Mouse (Mus musculus): ENCODE data around the gene Dennd6a. TPM values are rescaled to one million over a fixed set of nuclear protein-coding genes. Genes with fewer than 3 reads are reported as not detected.

The Dennd6a gene
- total and polyA plus RNA-seq, 2 experiments from 2014 or later, result 11.9 to 30.7 TPM

DNA sequence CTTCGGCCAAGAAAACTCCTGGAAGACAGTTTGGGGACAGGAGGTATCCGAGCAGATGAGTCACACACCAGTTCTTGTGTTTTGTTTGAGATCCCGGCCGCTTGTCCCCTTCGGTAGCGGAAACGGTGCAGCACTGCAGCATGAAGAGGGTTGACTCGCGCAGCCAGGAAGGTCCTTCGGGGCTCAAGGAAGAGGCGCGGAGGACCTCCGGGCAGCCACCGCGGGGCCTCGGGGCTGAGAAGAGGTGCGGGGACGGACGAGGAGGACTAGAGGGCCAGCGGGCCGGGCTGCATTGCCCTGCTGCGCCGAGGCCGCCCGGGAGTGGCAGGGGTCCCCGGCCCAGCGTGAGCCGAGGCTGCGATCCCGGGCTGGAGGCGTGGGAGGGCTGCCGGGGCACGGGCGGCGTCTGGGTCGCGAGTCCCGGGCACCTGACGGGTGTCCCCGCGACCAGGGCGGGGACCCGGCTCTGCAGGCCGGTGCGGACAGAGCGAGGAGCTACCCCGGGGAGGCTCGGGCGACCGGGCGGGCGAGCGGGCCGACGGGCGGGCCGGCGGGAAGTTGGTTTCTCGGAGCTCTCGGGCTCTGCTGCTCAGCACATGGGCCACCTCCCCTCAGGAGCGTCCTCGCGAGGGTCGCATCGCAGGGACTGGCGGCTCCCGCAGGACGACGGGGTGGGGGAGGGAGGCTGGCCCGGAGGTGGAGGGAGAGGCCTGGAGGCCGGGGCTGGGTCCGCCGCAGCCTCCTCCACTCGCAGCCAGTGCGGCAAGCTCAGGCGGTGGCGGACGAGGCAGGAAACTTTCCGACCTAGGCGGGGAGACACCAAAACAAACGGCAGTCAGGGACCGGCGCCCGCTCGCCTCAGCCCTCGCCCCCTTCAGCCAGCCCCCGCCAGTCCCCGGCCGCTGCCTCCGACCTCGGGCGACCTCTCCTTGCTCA is 39.6 kb upstream of the Dennd6a start:
- no peaks in the 10 kb centered on the region for H3K36me3 ChIP-seq (ENCODE audit: insufficient read depth)
- no peak for TF ChIP-seq CTCF (IDR thresholded peaks at IDR 0.05; ENCODE audit: low read depth)
- H3K4me1 ChIP-seq (ENCODE audit: insufficient read depth), result peaks cover 30% of the 10 kb centered on the region
- H3K4me3 ChIP-seq (ENCODE audit: low read depth, low read length), result peak overlapping the region; percentile 88
- peak overlapping the region; percentile 81 for H3K9ac ChIP-seq
- no peaks in the 10 kb centered on the region for H3K9me3 ChIP-seq (ENCODE audit: low read length)
- WGBS, result under 1% methylated on average over 86 of the region's 92 CpGs
- DNase-seq (peak; percentile 63), ATAC-seq (peak; percentile 81)
- H3K4me2 ChIP-seq (ENCODE audit: low read depth), result peak overlapping the region; percentile 96
- peak overlapping the region; percentile 88 for H3K27ac ChIP-seq (ENCODE audit: low read depth, low read length)
- no peaks in the 10 kb centered on the region for H3K27me3 ChIP-seq (ENCODE audit: insufficient read depth, low read length)

DNA sequence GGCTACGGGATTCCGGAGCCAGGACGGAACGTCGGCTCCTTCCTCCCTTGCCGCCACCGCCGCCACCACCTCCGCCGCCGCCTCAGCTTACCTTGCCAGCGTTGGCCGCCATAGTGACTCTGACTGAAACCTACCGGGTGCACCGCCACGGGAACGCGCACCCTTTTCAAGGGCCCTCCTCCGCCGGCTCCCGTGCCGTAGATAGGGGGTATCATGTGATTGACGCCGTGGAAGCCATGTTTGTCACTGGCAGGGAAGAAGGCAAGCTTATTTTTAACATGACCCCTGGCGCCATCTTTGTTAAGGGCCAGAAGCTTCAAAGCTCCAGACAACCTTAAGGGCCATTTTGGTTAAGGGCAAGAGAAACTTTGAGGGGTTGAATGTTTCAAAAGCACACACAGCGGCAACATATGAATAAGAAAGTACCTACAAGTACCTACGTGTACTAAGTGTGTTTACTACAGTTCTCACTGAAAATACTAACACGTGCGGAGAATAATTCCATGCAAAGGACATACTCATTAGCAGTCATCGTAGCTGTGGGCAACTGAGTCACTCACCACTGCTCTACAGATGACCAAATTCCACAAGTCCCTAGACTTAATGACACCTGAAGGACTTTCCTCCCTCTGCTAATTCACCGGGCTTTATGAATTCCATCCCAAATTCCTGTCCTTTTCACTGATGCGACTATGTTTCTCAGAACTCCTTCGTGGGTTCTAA is 38.7 kb upstream of the Dennd6a start, which contains the start of gene Slmap:
Slmap (minus strand) TSS at position 175 of the 723 bp plus-strand sequence.
- Histone ChIP-seq H3K4me1 (ENCODE audit: insufficient read depth) (peaks cover 25% of the 10 kb centered on the region), H3K4me3 (ENCODE audit: low read depth, low read length) (peak within 1 kb of the TSS; percentile 88), H3K9me3 (ENCODE audit: low read length) (no peaks in the 10 kb centered on the region), H3K4me2 (ENCODE audit: low read depth) (peak within 1 kb of the TSS; percentile 96), H3K27ac (ENCODE audit: low read depth, low read length) (peak within 1 kb of the TSS; percentile 88), H3K27me3 (ENCODE audit: insufficient read depth, low read length) (no peaks in the 10 kb centered on the region), H3K36me3 (ENCODE audit: insufficient read depth) (no peaks in the 10 kb centered on the region), H3K9ac (peak within 1 kb of the TSS; percentile 81)
- DNase-seq (peak; percentile 100), ATAC-seq (peak; percentile 98)
- no peak for TF ChIP-seq CTCF (IDR thresholded peaks at IDR 0.05; ENCODE audit: low read depth)
- 14% methylated on average over 33 of the region's 33 CpGs for WGBS

DNA sequence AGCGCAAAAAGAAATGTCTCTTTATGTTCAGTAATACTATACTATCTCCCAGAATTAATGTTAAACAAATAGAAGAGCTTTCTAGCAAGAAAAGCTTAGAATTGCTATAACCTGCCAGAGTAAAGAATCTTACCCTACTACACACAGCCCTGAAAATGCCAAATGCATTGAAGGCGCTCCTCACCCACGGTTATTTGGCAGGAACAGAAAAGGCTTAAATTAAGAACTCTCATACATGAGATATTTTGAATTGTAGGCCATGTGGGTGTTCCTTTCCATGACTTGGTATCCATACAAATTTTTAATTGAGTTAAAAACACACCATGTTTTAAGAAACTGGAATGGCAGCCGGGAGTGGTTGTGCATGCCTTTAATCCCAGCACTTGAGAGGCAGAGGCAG is 34.4 kb upstream of the Dennd6a start:
- Histone ChIP-seq H3K9me3 (ENCODE audit: low read length) (no peaks in the 10 kb centered on the region), H3K4me2 (ENCODE audit: low read depth) (no peak overlapping the region), H3K27ac (ENCODE audit: low read depth, low read length) (no peak overlapping the region), H3K4me1 (ENCODE audit: insufficient read depth) (no peaks in the 10 kb centered on the region), H3K4me3 (ENCODE audit: low read depth, low read length) (no peak overlapping the region), H3K9ac (no peak overlapping the region), H3K36me3 (ENCODE audit: insufficient read depth) (no peaks in the 10 kb centered on the region), H3K27me3 (ENCODE audit: insufficient read depth, low read length) (no peaks in the 10 kb centered on the region)
- TF ChIP-seq CTCF (IDR thresholded peaks at IDR 0.05; ENCODE audit: low read depth), result no peak
- DNase-seq (no peak), ATAC-seq (no peak)
- 74% methylated on average over 4 of the region's 4 CpGs for WGBS

GRCm38 (mm10) chr14:26540577-26540976 is 33.1 kb upstream of the Dennd6a start:
- H3K9me3 ChIP-seq (ENCODE audit: low read length), result no peaks in the 10 kb centered on the region
- no peak for TF ChIP-seq CTCF (IDR thresholded peaks at IDR 0.05; ENCODE audit: low read depth)
- 77% methylated on average over 1 of the region's 1 CpGs for WGBS
- ATAC-seq, result no peak
- H3K27ac ChIP-seq (ENCODE audit: low read depth, low read length), result no peak overlapping the region
- DNase-seq, result no peak
- no peak overlapping the region for H3K4me2 ChIP-seq (ENCODE audit: low read depth)
- H3K27me3 ChIP-seq (ENCODE audit: insufficient read depth, low read length), result no peaks in the 10 kb centered on the region
- H3K9ac ChIP-seq, result no peak overlapping the region
- no peak overlapping the region for H3K4me3 ChIP-seq (ENCODE audit: low read depth, low read length)
- H3K36me3 ChIP-seq (ENCODE audit: insufficient read depth), result no peaks in the 10 kb centered on the region
- H3K4me1 ChIP-seq (ENCODE audit: insufficient read depth), result no peaks in the 10 kb centered on the region

DNA sequence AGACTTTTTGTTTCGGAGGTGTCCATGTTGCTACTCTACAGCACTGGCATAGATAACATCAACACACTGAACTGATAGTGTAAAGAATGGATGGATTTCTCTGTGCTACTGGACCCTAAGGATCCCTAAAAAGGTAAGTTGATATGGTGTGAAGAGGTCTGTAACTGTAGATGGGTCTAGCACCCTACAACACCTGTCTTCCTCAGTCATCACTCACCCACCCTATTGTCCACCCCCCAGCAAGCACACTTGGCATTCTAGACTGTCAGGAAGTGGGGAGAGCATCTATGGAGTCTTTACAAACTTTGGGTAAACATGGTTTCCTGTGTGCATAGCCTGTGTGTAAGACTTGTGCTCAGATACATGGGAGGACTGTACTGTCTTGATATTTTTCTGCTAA is 31.5 kb upstream of the Dennd6a start:
- Histone ChIP-seq H3K27me3 (ENCODE audit: insufficient read depth, low read length) (no peaks in the 10 kb centered on the region), H3K4me3 (ENCODE audit: low read depth, low read length) (no peak overlapping the region), H3K36me3 (ENCODE audit: insufficient read depth) (no peaks in the 10 kb centered on the region), H3K27ac (ENCODE audit: low read depth, low read length) (no peak overlapping the region), H3K4me2 (ENCODE audit: low read depth) (no peak overlapping the region), H3K9me3 (ENCODE audit: low read length) (no peaks in the 10 kb centered on the region), H3K4me1 (ENCODE audit: insufficient read depth) (no peaks in the 10 kb centered on the region), H3K9ac (no peak overlapping the region)
- DNase-seq (no peak), ATAC-seq (no peak)
- no peak for TF ChIP-seq CTCF (IDR thresholded peaks at IDR 0.05; ENCODE audit: low read depth)
- 96% methylated on average over 1 of the region's 1 CpGs for WGBS

DNA sequence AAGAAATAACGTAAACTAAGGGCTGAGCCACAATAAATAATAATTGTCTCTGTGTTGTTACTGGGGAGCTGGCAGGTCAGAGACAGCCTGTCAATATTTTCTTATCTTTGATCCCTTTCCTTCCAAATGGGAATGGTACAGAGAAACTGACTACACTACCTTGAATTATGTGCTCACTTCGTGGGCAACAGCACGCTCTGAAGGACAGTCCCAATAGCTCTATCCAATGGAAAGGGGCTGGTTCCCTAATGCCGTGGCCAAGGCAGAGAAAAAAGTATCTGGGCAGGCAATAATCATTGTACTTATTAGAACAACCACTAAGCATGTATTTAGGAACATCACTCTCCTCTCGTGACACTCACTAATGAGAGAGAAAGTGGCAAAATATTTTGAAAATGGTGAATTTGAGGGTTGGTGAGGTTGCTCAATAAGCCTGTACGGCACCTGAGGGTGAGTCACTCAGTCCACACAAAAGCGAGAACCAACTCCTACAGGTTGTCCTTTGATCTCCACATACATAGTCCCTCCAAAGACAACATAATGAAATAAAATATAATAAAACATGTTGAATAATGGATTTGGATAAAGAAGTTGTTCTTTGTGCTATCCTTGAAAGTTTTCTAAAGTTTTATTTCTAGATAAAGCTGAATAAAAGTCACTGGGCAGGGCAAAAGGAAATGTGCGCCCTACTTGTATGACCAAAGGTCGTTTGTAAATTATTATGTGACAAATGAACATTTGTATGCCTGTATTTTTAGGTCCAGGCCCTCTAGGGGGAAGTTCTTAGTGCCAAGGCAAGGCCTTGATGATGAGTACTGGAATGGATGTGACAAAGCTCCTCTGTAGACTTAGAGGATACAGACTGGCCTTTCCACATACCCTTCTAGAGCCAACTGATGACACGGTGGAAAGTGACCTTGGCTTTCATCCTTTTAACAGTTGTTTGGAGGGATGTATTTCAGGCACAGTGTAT is 25.9 kb upstream of the Dennd6a start:
- no peak overlapping the region for H3K4me2 ChIP-seq (ENCODE audit: low read depth)
- 81% methylated on average over 10 of the region's 10 CpGs for WGBS
- TF ChIP-seq CTCF (IDR thresholded peaks at IDR 0.05; ENCODE audit: low read depth), result no peak
- ATAC-seq, result no peak
- H3K9ac ChIP-seq, result no peak overlapping the region
- H3K36me3 ChIP-seq (ENCODE audit: insufficient read depth), result no peaks in the 10 kb centered on the region
- no peak overlapping the region for H3K27ac ChIP-seq (ENCODE audit: low read depth, low read length)
- H3K4me3 ChIP-seq (ENCODE audit: low read depth, low read length), result no peak overlapping the region
- no peaks in the 10 kb centered on the region for H3K27me3 ChIP-seq (ENCODE audit: insufficient read depth, low read length)
- H3K9me3 ChIP-seq (ENCODE audit: low read length), result no peaks in the 10 kb centered on the region
- no peaks in the 10 kb centered on the region for H3K4me1 ChIP-seq (ENCODE audit: insufficient read depth)
- DNase-seq, result no peak

All from forebrain, postnatal 0 days (tissue).